Mouse (Mus musculus): Measurements from ENCODE around the gene Herc4. TPM values are rescaled to one million over a fixed set of nuclear protein-coding genes. Genes with fewer than 3 reads are reported as not detected.
A peak's percentile ranks its signal among the peaks of the same experiment; 100 is the strongest.
"Not testable (repeated sequence)": the region's sequence is repeated elsewhere in the genome, so short reads cannot be mapped to it uniquely, and the experiment has no call there.

The Herc4 gene
- polyA plus RNA-seq, 1 experiment = 1.4 TPM

DNA sequence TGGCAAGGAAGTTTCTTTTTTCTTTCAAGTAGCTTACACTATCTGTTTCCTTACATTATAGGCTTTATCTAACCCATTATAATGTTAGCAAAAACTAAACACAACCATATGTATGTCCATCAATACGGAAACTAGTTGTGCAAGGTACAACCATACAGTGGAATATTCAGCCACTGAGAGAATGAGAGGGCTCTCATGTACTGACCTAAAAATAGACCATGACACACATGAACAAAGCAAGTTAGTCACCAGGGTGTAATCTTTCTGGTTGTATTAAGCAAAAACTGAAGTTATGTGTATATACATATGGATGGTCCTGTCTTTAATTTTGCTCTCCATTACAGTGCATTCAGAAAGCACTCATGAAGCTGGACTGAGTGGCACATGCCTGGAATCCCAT lies 83.5 kb downstream of the Herc4 start:
- no peaks in the 10 kb centered on the region for H3K9me3 ChIP-seq (ENCODE audit: control insufficient read depth, low read length)
- no peak for TF ChIP-seq TAL1 (IDR thresholded peaks at IDR 0.05; ENCODE audit: low read length)
- TF ChIP-seq GATA1 (IDR thresholded peaks at IDR 0.05; ENCODE audit: low read length) = no peak
- H3K4me1 ChIP-seq (ENCODE audit: control insufficient read depth) = no peaks in the 10 kb centered on the region
- H3K36me3 ChIP-seq (ENCODE audit: control insufficient read depth) = peaks cover 100% of the 10 kb centered on the region
- H3K4me3 ChIP-seq (replicated peaks) = no peak overlapping the region
- H3K27me3 ChIP-seq (ENCODE audit: control insufficient read depth) = no peaks in the 10 kb centered on the region

DNA sequence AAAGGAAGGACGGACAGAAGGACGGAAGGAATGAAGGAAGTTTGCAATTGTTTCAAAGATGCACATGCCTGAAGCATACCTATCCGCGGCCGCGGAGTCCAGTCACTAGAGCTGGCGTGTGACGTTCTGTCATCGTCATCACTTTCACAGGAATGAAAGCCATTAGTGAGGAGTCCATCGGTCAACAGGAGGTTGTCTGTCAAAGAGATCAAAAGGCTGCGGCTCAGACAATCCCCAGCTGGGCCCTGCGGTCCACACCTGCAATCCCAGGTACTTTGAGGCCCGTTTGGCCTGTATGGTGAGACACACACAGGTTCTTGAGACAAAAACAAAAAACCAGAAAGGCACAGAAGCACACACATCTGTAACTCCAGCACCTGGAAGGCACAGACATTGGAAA lies 93.3 kb downstream of the Herc4 start:
- Histone ChIP-seq H3K9me3 (ENCODE audit: control insufficient read depth, low read length) (no peaks in the 10 kb centered on the region), H3K27me3 (ENCODE audit: control insufficient read depth) (no peaks in the 10 kb centered on the region), H3K36me3 (ENCODE audit: control insufficient read depth) (peaks cover 54% of the 10 kb centered on the region), H3K4me1 (ENCODE audit: control insufficient read depth) (peaks cover 34% of the 10 kb centered on the region), H3K4me3 (replicated peaks) (peak overlapping the region; percentile 93)
- no peak for TF ChIP-seq GATA1 (IDR thresholded peaks at IDR 0.05; ENCODE audit: low read length)
- TF ChIP-seq TAL1 (IDR thresholded peaks at IDR 0.05; ENCODE audit: low read length) = no peak

DNA sequence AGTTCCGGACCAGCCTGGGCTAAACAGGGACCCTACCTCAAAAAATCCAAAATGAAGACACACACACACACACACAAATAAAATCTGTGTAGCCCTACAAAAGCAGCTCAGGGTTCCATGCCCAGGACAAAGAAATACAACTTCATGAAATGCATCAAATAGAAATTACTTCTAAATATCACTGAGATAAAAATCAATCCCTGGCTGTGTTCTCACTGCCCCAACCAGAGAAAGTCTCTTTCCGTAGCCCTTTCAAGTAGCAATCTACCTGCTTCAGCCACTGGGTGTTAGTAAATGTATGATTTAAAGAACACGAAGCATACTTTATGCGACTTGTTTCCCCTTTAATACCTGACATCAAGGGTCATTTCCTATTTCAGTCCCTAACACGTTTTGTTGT lies 93.7 kb downstream of the Herc4 start:
- peaks cover 49% of the 10 kb centered on the region for H3K36me3 ChIP-seq (ENCODE audit: control insufficient read depth)
- no peaks in the 10 kb centered on the region for H3K27me3 ChIP-seq (ENCODE audit: control insufficient read depth)
- peak overlapping the region; percentile 93 for H3K4me3 ChIP-seq (replicated peaks)
- peaks cover 34% of the 10 kb centered on the region for H3K4me1 ChIP-seq (ENCODE audit: control insufficient read depth)
- TF ChIP-seq TAL1 (IDR thresholded peaks at IDR 0.05; ENCODE audit: low read length) (no peak), GATA1 (IDR thresholded peaks at IDR 0.05; ENCODE audit: low read length) (no peak)
- H3K9me3 ChIP-seq (ENCODE audit: control insufficient read depth, low read length) = peaks cover 2% of the 10 kb centered on the region; the same call in 1 of the 2 replicates

DNA sequence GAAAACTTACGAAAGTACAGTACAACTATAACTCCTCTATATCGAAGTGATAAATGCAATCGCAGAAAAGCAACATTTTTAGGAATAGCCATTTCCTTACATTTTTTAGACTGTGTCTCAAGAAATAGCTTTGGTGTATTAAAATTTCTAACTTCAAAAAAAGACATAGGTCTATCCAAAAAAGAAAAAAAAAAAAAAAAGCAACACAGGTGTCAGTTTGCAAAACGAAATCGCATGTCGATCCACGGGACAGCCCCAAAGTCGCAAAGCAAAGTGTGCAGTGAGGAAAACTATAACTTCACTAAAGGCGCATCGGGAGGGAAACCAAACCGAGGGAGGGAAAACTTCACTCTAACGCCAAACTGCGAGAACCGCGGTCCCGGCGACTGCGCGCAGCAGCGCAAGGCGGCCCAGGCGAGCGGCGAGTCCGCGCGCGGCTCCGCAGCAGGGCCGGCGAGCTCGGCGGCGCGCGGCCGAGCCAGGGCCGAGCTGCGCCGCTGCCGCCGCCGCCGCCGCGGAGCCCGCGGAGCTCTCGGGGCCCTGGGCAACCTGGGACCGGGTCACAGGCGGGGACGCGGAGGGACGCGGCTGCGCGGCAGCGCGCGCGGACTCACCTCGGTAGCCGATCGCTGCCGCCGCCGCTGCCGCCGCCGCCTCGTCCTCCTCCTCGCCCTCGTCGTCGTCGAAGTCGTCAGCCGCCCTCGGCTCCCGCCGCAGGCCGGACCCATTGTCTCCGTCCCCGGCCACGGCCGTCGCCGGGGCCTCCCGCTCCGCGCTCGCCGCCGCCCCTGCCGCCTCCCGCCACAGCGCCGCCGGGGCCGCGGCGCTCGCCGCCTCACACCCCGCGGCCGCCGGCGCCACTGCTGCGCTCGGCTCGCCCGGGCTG lies 94.6 kb downstream of the Herc4 start:
- H3K4me1 ChIP-seq (ENCODE audit: control insufficient read depth) = peaks cover 34% of the 10 kb centered on the region
- H3K27me3 ChIP-seq (ENCODE audit: control insufficient read depth) = no peaks in the 10 kb centered on the region
- TF ChIP-seq TAL1 (IDR thresholded peaks at IDR 0.05; ENCODE audit: low read length) = no peak
- no peak for TF ChIP-seq GATA1 (IDR thresholded peaks at IDR 0.05; ENCODE audit: low read length)
- H3K4me3 ChIP-seq (replicated peaks) = peak overlapping the region; percentile 93
- peaks cover 41% of the 10 kb centered on the region for H3K36me3 ChIP-seq (ENCODE audit: control insufficient read depth)
- H3K9me3 ChIP-seq (ENCODE audit: control insufficient read depth, low read length) = peaks cover 3% of the 10 kb centered on the region; the same call in 1 of the 2 replicates

DNA sequence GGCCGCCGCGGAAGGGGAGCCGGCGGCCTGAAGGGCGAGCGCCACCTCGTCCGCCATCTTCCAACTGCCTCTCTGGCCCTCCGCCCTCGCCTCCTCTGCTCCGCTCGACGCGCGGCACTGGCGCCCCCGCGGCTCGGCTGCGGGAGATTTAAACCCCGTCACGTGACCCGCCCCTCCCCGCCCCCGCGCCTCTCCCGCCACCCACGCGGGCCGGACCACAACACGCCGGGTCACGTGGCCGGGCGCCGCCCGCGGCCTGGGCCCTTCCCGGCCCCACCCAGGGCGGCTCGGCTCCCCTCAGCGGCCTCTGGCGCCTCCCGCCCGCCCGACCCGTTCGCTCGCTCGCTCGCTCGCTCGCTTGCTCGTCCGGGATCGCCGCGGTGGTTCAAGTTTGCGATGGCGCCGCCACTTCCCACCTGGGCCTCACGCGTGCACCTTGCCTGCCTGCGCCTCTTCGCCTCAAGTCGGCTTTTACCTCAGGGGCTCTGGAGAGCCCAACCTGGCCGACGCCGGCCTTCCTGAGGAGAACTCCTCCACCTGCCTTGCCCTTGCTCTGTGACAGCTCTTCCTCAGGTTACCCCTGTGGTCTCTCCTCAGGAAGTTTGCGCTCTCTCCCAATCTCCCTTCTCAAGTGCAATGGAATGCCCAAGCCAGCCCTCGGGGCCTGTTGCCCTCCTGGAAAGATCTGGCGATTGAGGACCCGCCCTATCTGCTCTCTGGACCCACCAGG lies 95.5 kb downstream of the Herc4 start:
- H3K9me3 ChIP-seq (ENCODE audit: control insufficient read depth, low read length) = peaks cover 3% of the 10 kb centered on the region; the same call in 1 of the 2 replicates
- peaks cover 34% of the 10 kb centered on the region for H3K4me1 ChIP-seq (ENCODE audit: control insufficient read depth)
- peak overlapping the region; percentile 93 for H3K4me3 ChIP-seq (replicated peaks)
- H3K27me3 ChIP-seq (ENCODE audit: control insufficient read depth) = no peaks in the 10 kb centered on the region
- TF ChIP-seq GATA1 (IDR thresholded peaks at IDR 0.05; ENCODE audit: low read length) (0 out of 2 replicates have a peak, but pooled peaks have one; percentile 18), TAL1 (IDR thresholded peaks at IDR 0.05; ENCODE audit: low read length) (no peak)
- H3K36me3 ChIP-seq (ENCODE audit: control insufficient read depth) = peaks cover 32% of the 10 kb centered on the region

DNA sequence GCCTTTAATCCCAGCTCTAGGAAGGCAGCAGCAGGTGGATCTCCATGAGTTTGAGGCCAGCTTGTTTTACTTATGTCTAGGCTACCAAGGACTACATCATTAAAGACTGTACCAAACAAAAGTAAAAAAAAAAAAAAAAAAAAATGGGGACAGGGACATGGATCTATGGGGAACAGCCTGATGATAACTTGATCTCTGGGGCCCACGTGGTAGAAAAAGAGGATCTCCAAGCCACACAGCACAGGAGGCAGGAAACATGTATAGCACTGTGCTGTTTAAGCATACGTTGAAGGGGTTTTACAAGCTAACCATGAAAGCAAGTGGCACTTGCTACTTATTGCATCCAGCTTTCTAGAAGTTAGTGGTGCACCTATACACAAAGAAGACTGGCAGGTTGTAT lies 97.7 kb downstream of the Herc4 start:
- Histone ChIP-seq H3K36me3 (ENCODE audit: control insufficient read depth) (peaks cover 9% of the 10 kb centered on the region), H3K4me3 (replicated peaks) (no peak overlapping the region), H3K9me3 (ENCODE audit: control insufficient read depth, low read length) (peaks cover 8% of the 10 kb centered on the region), H3K4me1 (ENCODE audit: control insufficient read depth) (peaks cover 28% of the 10 kb centered on the region), H3K27me3 (ENCODE audit: control insufficient read depth) (no peaks in the 10 kb centered on the region)
- TF ChIP-seq GATA1 (IDR thresholded peaks at IDR 0.05; ENCODE audit: low read length) (no peak), TAL1 (IDR thresholded peaks at IDR 0.05; ENCODE audit: low read length) (no peak)

DNA sequence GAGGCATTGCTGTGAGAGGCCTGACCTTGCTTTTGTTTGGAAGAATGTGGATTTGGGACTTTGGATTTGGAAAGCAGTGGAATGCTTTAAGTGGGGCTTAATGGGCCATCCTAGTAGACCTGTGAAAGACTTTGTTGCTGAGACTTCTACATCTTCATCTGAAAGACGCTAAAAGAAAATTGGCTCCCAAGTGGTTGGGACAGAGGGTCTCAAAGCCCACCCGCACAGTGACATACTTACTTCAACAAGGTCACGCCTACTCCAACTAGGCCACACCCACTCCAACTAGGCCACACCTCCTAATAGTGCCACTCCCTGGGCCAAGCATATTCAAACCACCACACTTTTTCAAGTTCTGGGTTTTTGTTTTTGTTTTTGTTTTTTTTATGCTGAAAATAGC lies 101.1 kb downstream of the Herc4 start:
- no peak overlapping the region for H3K4me3 ChIP-seq (replicated peaks)
- peaks cover 2% of the 10 kb centered on the region; the same call in 1 of the 2 replicates for H3K27me3 ChIP-seq (ENCODE audit: control insufficient read depth)
- H3K36me3 ChIP-seq (ENCODE audit: control insufficient read depth) = no peaks in the 10 kb centered on the region
- H3K4me1 ChIP-seq (ENCODE audit: control insufficient read depth) = peaks cover 9% of the 10 kb centered on the region
- TF ChIP-seq TAL1 (IDR thresholded peaks at IDR 0.05; ENCODE audit: low read length) (no peak), GATA1 (IDR thresholded peaks at IDR 0.05; ENCODE audit: low read length) (no peak)
- H3K9me3 ChIP-seq (ENCODE audit: control insufficient read depth, low read length) = peaks cover 8% of the 10 kb centered on the region

DNA sequence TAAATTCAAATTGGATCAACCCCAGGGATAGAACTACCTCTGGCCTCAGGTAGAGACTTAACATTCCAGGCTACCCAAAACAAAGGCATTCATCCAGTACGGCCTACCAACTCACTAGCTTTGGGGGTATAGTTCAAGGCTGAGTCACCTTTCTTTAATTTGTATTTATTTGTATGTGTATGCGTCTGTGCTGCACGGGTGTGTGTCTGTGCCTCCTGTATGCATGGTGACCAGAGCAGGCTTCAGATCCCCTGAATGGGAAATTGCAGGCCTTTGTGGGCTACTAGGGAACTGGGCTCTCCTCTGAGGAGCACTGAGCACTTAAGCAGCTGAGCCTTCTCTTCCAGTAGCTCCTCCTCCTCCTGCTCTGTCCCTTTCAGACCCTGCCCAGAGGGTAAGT lies 104.7 kb downstream of the Herc4 start:
- Histone ChIP-seq H3K4me3 (replicated peaks) (no peak overlapping the region), H3K9me3 (ENCODE audit: control insufficient read depth, low read length) (peaks cover 4% of the 10 kb centered on the region), H3K4me1 (ENCODE audit: control insufficient read depth) (no peaks in the 10 kb centered on the region), H3K36me3 (ENCODE audit: control insufficient read depth) (no peaks in the 10 kb centered on the region), H3K27me3 (ENCODE audit: control insufficient read depth) (peaks cover 8% of the 10 kb centered on the region)
- TF ChIP-seq GATA1 (IDR thresholded peaks at IDR 0.05; ENCODE audit: low read length) (no peak), TAL1 (IDR thresholded peaks at IDR 0.05; ENCODE audit: low read length) (no peak)

DNA sequence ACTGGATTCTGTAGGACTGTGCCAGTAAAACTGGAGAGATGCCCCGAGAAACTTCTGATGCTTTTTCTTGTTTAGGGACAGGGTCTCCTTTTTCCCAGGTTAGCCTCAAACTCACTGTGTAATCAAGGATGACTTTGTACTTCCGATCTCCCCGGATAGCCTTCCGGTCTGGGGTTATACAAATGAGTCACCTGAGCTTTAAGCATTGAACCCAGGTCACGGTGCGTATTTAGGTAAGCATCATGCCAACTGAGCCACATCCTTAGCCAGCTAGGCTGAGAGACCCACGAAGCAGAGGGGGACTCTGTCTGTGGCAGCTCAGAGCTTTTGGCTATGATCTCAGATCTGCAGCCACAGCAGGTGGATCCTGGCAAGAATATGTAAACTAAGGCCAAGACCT lies 107.1 kb downstream of the Herc4 start:
- Histone ChIP-seq H3K36me3 (ENCODE audit: control insufficient read depth) (no peaks in the 10 kb centered on the region), H3K4me1 (ENCODE audit: control insufficient read depth) (no peaks in the 10 kb centered on the region), H3K4me3 (replicated peaks) (no peak overlapping the region), H3K9me3 (ENCODE audit: control insufficient read depth, low read length) (peaks cover 4% of the 10 kb centered on the region; the same call in 1 of the 2 replicates), H3K27me3 (ENCODE audit: control insufficient read depth) (peaks cover 8% of the 10 kb centered on the region)
- TF ChIP-seq GATA1 (IDR thresholded peaks at IDR 0.05; ENCODE audit: low read length) (no peak), TAL1 (IDR thresholded peaks at IDR 0.05; ENCODE audit: low read length) (no peak)

DNA sequence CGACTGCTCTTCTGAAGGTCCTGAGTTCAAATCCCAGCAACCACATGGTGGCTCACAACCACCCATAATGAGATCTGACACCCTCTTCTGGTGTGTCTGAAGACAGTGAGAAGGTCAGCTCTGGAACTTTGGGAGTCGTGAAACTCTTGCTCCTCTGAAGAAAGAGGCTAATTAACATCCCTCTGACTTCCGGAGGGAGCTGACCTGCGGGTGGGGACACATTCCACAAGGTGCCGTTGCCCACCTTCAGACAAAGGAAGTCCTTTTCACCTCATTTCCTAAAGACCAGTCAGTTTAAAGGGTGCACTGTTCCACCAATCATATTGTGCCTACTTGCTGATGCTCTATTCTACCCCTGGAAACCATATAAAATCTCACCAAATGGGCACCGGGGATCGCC lies 107.5 kb downstream of the Herc4 start:
- H3K4me1 ChIP-seq (ENCODE audit: control insufficient read depth); H3K36me3 ChIP-seq (ENCODE audit: control insufficient read depth); H3K9me3 ChIP-seq (ENCODE audit: control insufficient read depth, low read length); H3K4me3 ChIP-seq (replicated peaks); H3K27me3 ChIP-seq (ENCODE audit: control insufficient read depth): not testable (repeated sequence)

Measured in erythroblast, embryonic 14.5 days (primary cell).